Mouse (Mus musculus) hindbrain, embryonic 16.5 days (tissue): ENCODE measurements around the gene Tnfrsf22. TPM values are rescaled to one million over a fixed set of nuclear protein-coding genes. Genes with fewer than 3 reads are reported as not detected.
"Not testable (repeated sequence)": the region's sequence is repeated elsewhere in the genome, so short reads cannot be mapped to it uniquely, and the experiment has no call there.

ENCODE experiments used
- ATAC-seq: fragments of 200-750 bp; cut with Nextera tagmentation; 2 replicates; pipeline ENCODE4 v1.8.0; 2017; ENCODE audit warnings: moderate TSS enrichment, moderate library complexity
- H3K27ac ChIP-seq: fragments of 300-500 bp; sonication (generic); 2 replicates; pipeline ENCODE4 v1.5.1; 2014; ENCODE audit warnings: low read depth, mild to moderate bottlenecking, control low read depth, low read length, moderate library complexity
- H3K27me3 ChIP-seq: fragments of 300-500 bp; sonication (generic); replicated peaks from 2 replicates; pipeline ENCODE4 v1.6.1; 2014; ENCODE audit warnings: low read length; ENCODE audit not compliant: control insufficient read depth, insufficient read depth
- H3K36me3 ChIP-seq: fragments of 300-500 bp; sonication (generic); 2 replicates; pipeline ENCODE4 v1.6.1; 2014; ENCODE audit warnings: mild to moderate bottlenecking, low read length, moderate library complexity, mixed read lengths; ENCODE audit not compliant: control insufficient read depth, insufficient read depth
- H3K4me1 ChIP-seq: fragments of 300-500 bp; sonication (generic); 2 replicates; pipeline ENCODE4 v1.6.1; 2014; ENCODE audit warnings: low read depth, low read length; ENCODE audit not compliant: control insufficient read depth, insufficient read depth
- H3K4me2 ChIP-seq: fragments of 300-500 bp; sonication (generic); 2 replicates; pipeline ENCODE4 v1.6.1; 2014; ENCODE audit warnings: mild to moderate bottlenecking, low read length, control low read depth, moderate library complexity
- H3K4me3 ChIP-seq: fragments of 300-500 bp; sonication (generic); 2 replicates; pipeline ENCODE4 v1.5.1; 2014; ENCODE audit warnings: mild to moderate bottlenecking, low read length, control low read depth, moderate library complexity
- H3K9ac ChIP-seq: fragments of 300-500 bp; sonication (generic); 2 replicates; pipeline ENCODE4 v1.6.1; 2014; ENCODE audit warnings: low read depth, mild to moderate bottlenecking, control low read depth, low read length, moderate library complexity
- H3K9me3 ChIP-seq: fragments of 300-500 bp; sonication (generic); 2 replicates; pipeline ENCODE4 v1.6.1; 2014; ENCODE audit warnings: mild to moderate bottlenecking, low read length, moderate library complexity; ENCODE audit not compliant: control insufficient read depth
- WGBS: fragments of 180-500 bp; shearing (Covaris S2); extraction: QIAGEN DNeasy Blood & Tissue Kit; methylation state at CpG from one replicate; pipeline ENCODE4 v1.1.7; 2014; 5-methylcytosine and 5-hydroxymethylcytosine counted together
- polyA plus RNA-seq: library from polyadenylated mRNA; unstranded; fragments of >200 nt; fragmentation: Nextera tagmentation; extraction: Ambion mirVana; gene quantifications from 2 replicates; pipeline ENCODE4 v1.2.1, GENCODE M21; 2015

The Tnfrsf22 gene
- 2.4 and 5.0 TPM in 2 replicates for polyA plus RNA-seq

GRCm38 (mm10) chr7:143649034-143649768, at the start of gene Tnfrsf22:
Gene Tnfrsf22 (minus strand): TSS chr7:143649661.
- WGBS = 3% methylated on average over 39 of the region's 39 CpGs
- H3K27ac ChIP-seq = no peak within 1 kb of the TSS
- ATAC-seq = peak; percentile 100

GRCm38 (mm10) chr7:143696140-143696539, 46.7 kb upstream of the Tnfrsf22 start:
- no peak overlapping the region for H3K9ac ChIP-seq
- H3K4me3 ChIP-seq = no peak overlapping the region
- no peak overlapping the region for H3K27ac ChIP-seq
- ATAC-seq = no peak
- peaks cover 2% of the 10 kb centered on the region; the same call in 1 of the 2 replicates for H3K9me3 ChIP-seq
- 75% methylated on average over 2 of the region's 2 CpGs for WGBS
- no peaks in the 10 kb centered on the region for H3K4me1 ChIP-seq
- H3K4me2 ChIP-seq = no peak overlapping the region
- peaks cover 60% of the 10 kb centered on the region for H3K36me3 ChIP-seq
- no peaks in the 10 kb centered on the region for H3K27me3 ChIP-seq

More at GRCm38 (mm10) chr7:143649034-143649768, at the start of gene Tnfrsf22:
- Histone ChIP-seq H3K4me2 (peak within 1 kb of the TSS; percentile 92), H3K9ac (peak within 1 kb of the TSS; percentile 79), H3K4me3 (peak within 1 kb of the TSS; percentile 79), H3K36me3 (no peaks in the 10 kb centered on the region), H3K4me1 (no peaks in the 10 kb centered on the region), H3K27me3 (no peaks in the 10 kb centered on the region), H3K9me3 (no peaks in the 10 kb centered on the region)

GRCm38 (mm10) chr7:143694550-143694949, 45.1 kb upstream of the Tnfrsf22 start:
- H3K27me3 ChIP-seq = no peaks in the 10 kb centered on the region
- no peak overlapping the region for H3K4me3 ChIP-seq
- H3K27ac ChIP-seq = no peak overlapping the region
- no peaks in the 10 kb centered on the region for H3K4me1 ChIP-seq
- no peak overlapping the region for H3K4me2 ChIP-seq
- no peak overlapping the region for H3K9ac ChIP-seq
- peaks cover 66% of the 10 kb centered on the region for H3K36me3 ChIP-seq
- 97% methylated on average over 7 of the region's 7 CpGs for WGBS
- ATAC-seq = no peak
- peaks cover 2% of the 10 kb centered on the region; the same call in 1 of the 2 replicates for H3K9me3 ChIP-seq

- H3K4me3 ChIP-seq = no peak overlapping the region
- H3K9ac ChIP-seq = no peak overlapping the region
- WGBS = 95% methylated on average over 12 of the region's 12 CpGs
Observed at GRCm38 (mm10) chr7:143692746-143693510, 43.5 kb upstream of the Tnfrsf22 start.

GRCm38 (mm10) chr7:143691909-143692308, 42.4 kb upstream of the Tnfrsf22 start:
- Histone ChIP-seq H3K27ac (no peak overlapping the region), H3K4me3 (no peak overlapping the region), H3K9me3 (peaks cover 2% of the 10 kb centered on the region; the same call in 1 of the 2 replicates), H3K4me1 (no peaks in the 10 kb centered on the region), H3K36me3 (peaks cover 66% of the 10 kb centered on the region), H3K4me2 (no peak overlapping the region), H3K27me3 (no peaks in the 10 kb centered on the region), H3K9ac (no peak overlapping the region)
- ATAC-seq = no peak
- WGBS = 94% methylated on average over 4 of the region's 4 CpGs

More at GRCm38 (mm10) chr7:143692746-143693510, 43.5 kb upstream of the Tnfrsf22 start:
- Histone ChIP-seq H3K9me3 (peaks cover 2% of the 10 kb centered on the region; the same call in 1 of the 2 replicates), H3K27ac (no peak overlapping the region), H3K36me3 (peaks cover 70% of the 10 kb centered on the region), H3K4me2 (no peak overlapping the region), H3K4me1 (no peaks in the 10 kb centered on the region), H3K27me3 (no peaks in the 10 kb centered on the region)
- ATAC-seq = no peak

- 91% methylated on average over 5 of the region's 5 CpGs for WGBS
- Histone ChIP-seq H3K9ac (no peak overlapping the region), H3K4me3 (no peak overlapping the region), H3K4me1 (no peaks in the 10 kb centered on the region), H3K9me3 (peaks cover 2% of the 10 kb centered on the region; the same call in 1 of the 2 replicates), H3K27me3 (no peaks in the 10 kb centered on the region), H3K36me3 (peaks cover 60% of the 10 kb centered on the region), H3K27ac (no peak overlapping the region), H3K4me2 (no peak overlapping the region)
- ATAC-seq = no peak
Observed at GRCm38 (mm10) chr7:143691181-143691580, 41.7 kb upstream of the Tnfrsf22 start.

GRCm38 (mm10) chr7:143689946-143690345, 40.5 kb upstream of the Tnfrsf22 start:
- WGBS = 83% methylated on average over 4 of the region's 4 CpGs
- H3K27ac ChIP-seq = no peak overlapping the region
- H3K36me3 ChIP-seq = peaks cover 49% of the 10 kb centered on the region
- H3K4me2 ChIP-seq = no peak overlapping the region
- H3K9me3 ChIP-seq = no peaks in the 10 kb centered on the region
- H3K27me3 ChIP-seq = no peaks in the 10 kb centered on the region
- no peaks in the 10 kb centered on the region for H3K4me1 ChIP-seq
- ATAC-seq = no peak
- H3K4me3 ChIP-seq = no peak overlapping the region
- no peak overlapping the region for H3K9ac ChIP-seq

GRCm38 (mm10) chr7:143689481-143689880, 40.0 kb upstream of the Tnfrsf22 start:
- H3K36me3 ChIP-seq = peaks cover 46% of the 10 kb centered on the region

GRCm38 (mm10) chr7:143686676-143687075, 37.2 kb upstream of the Tnfrsf22 start:
- WGBS = 72% methylated on average over 2 of the region's 3 CpGs
- H3K36me3 ChIP-seq = peaks cover 25% of the 10 kb centered on the region
- H3K4me2 ChIP-seq, ATAC-seq, H3K27ac ChIP-seq, H3K4me1 ChIP-seq, H3K27me3 ChIP-seq, H3K9ac ChIP-seq, H3K9me3 ChIP-seq, H3K4me3 ChIP-seq: not testable (repeated sequence)

More at GRCm38 (mm10) chr7:143689481-143689880, 40.0 kb upstream of the Tnfrsf22 start:
- no peaks in the 10 kb centered on the region for H3K9me3 ChIP-seq
- H3K4me3 ChIP-seq = no peak overlapping the region
- no peak overlapping the region for H3K27ac ChIP-seq
- H3K4me2 ChIP-seq = no peak overlapping the region
- H3K27me3 ChIP-seq = no peaks in the 10 kb centered on the region
- no peak for ATAC-seq
- no peak overlapping the region for H3K9ac ChIP-seq
- 83% methylated on average over 7 of the region's 7 CpGs for WGBS
- no peaks in the 10 kb centered on the region for H3K4me1 ChIP-seq
